Mouse (Mus musculus): ENCODE measurements around the gene Rnft1.

DNA sequence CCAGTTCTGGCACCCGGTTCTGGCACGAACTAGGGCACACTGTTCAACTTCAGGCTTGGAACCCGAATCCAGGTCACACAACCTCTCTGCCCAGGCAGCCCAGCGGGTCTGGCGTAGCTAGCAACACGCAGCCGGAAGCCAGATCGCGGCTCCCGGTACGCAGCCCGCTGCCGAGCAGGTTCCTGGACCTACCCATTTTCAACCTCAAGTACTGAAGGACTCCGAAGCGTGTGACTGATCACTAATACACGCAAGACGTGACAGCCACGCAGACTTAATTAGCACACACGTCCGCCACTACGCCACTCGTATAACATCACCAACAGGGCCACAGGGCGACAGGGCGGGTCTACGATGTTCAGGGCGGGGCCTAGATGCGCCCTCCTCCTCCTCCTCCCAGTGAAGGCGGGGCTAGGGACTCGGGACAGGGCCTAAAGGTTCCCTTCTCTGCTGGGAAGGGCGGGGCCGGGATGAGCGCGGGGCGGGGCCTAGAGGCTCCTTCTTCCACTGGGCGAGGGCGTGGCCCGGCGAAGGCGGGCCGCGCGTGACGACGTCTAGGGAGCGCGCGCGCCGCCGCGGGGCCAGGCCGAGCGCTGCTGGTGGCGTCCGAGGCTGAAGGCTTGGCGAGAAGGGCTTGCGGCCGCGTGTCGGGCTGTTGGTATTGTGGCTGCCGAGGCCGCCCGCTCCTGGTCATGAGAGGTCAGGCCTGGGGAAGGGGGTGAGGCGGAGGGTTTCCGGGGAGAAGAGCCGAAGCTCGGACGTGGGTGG lies at the start of gene Rnft1:
- TF ChIP-seq CTCF (IDR thresholded peaks at IDR 0.05; ENCODE audit: borderline replicate concordance, control insufficient read depth, extremely low read depth, insufficient read depth, low read length, poor library complexity) (peak; percentile 60; the same call in 1 of the 2 replicates), POLR2A (IDR thresholded peaks at IDR 0.05; ENCODE audit: control insufficient read depth, extremely low read depth, insufficient read depth, low read length, poor library complexity) (peak; percentile 96)

All from thymus, adult 2 months (tissue).